Comparison of ENCODE assay signal across 22 mouse cellular contexts in genomic region chr7:99206364-99206763, GRCm38 (mm10). TPM values are rescaled to one million over a fixed set of nuclear protein-coding genes. Genes with fewer than 3 reads are reported as not detected.
"Had no signal": no experiment of that assay in that cellular context is flagged by ENCODE, and none has a peak within 500 bp of the region (broad histone marks: within the 10 kb centered on the region; RNA-seq: fewer than 3 reads in every experiment).

No protein-coding gene starts in this region.

- H3K27me3 ChIP-seq: hindbrain, embryonic 13.5 days; stomach, embryonic 15.5 days had no signal

- H3K9ac ChIP-seq: hindbrain, embryonic 13.5 days; stomach, embryonic 15.5 days had no signal

- H3K4me2 ChIP-seq: hindbrain, embryonic 13.5 days; midbrain, embryonic 11.5 days; stomach, embryonic 15.5 days had no signal

- H3K27ac ChIP-seq: hindbrain, embryonic 13.5 days; stomach, embryonic 15.5 days had no signal

- ATAC-seq: hindbrain, embryonic 16.5 days had no signal

- H3K4me1 ChIP-seq: hindbrain, embryonic 13.5 days; stomach, embryonic 15.5 days had no signal

- H3K36me3 ChIP-seq: hindbrain, embryonic 13.5 days; stomach, embryonic 15.5 days had no signal

- H3K4me3 ChIP-seq: hindbrain, embryonic 13.5 days; stomach, embryonic 15.5 days had no signal

- DNase-seq: kidney, adult 11 months; kidney, adult 8-10 months; kidney, postnatal 14 days; kidney, postnatal 4 days; layer of hippocampus, adult 9-11 months; lung, adult 2 months; lung, postnatal 14 days; lung, postnatal 4 days; midbrain, embryonic 14.5 days; thymus, adult 18-20 months; thymus, postnatal 36 days had no signal

- H3K9me3 ChIP-seq: hindbrain, embryonic 13.5 days; stomach, embryonic 15.5 days had no signal

RNA-seq across cellular contexts. Expression of gene Dgat2, which starts 23.8 kb away (rescaled TPM):
- total RNA-seq: megakaryocyte-erythroid progenitor cell, adult 5-6 weeks had no signal

RNA-seq across cellular contexts. Expression of gene Mogat2, which starts 32.1 kb away (rescaled TPM):
- total RNA-seq: layer of hippocampus, adult 18-20 months; layer of hippocampus, postnatal 25 days; left cerebral cortex, adult 18-20 months; left cerebral cortex, postnatal 36 days; megakaryocyte-erythroid progenitor cell, adult 5-6 weeks; midbrain, postnatal 0 days had no signal
- polyA plus RNA-seq: testis, adult 2 months had no signal
